Mouse (Mus musculus): ENCODE results near the gene Zfp111.

The Zfp111 gene

DNA sequence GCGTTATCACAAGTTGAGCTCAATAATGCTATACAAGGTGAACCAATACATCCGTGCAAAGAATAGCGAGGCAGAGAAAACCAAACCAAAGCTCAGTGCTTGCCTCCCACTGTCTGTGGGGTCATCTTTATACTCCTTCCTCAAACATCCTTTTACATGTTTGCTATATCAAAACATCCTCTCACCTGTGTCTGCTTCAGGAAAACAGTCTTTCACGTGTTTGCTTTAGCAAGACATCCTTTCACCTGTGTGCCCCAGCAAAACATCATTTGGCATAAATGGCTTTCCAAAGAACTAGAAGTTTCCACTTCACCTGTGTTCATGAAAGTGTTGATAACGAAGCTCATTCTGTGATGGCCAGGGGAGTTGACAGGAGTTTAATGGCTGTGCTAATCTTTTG is at the start of gene Zfp111:
Gene Zfp111, minus strand, starts transcription at position 101 of the 400 bp plus-strand sequence.
- ATAC-seq (ENCODE audit: low TSS enrichment) = no peak

GRCm38 (mm10) chr7:24260000-24260312 is 48.7 kb upstream of the Zfp111 start:
- ATAC-seq (ENCODE audit: low TSS enrichment) = no peak

DNA sequence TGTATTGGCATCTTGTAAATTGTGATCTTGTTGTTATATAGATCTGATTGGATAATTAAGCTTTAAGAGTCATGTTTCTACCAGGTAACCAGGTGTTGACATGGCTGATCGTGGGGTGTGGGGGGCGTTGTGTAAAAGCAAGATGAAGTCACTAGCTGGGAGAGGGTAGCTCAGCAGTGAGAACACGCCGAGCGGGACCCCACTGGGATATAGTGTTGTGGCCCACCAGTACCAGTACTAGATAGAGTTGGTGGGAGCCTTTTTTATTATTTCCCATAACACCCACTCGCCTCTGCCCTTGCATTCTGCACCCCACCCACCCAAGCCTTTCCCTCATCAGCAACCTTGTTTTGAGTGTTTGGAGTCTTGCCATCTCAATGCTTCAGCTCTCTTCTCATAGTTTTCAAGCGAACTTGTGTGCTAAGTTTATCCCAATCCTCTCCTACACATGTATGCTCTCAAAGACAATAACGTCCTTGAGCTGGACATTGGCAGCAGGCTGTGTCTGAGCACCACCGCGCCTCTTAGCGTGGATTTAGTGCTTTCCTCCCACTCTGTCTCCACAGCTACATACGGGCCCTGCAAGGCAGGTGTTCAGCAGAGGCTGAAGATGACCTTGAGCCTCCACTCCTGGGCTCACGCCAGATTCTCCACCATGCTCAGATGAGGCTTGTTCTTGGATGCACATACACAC is 48.2 kb upstream of the Zfp111 start:
- ATAC-seq (ENCODE audit: low TSS enrichment) = no peak

- peak; percentile 99 for ATAC-seq (ENCODE audit: low TSS enrichment)
Observed at GRCm38 (mm10) chr7:24254633-24255474, 43.6 kb upstream of the Zfp111 start, which contains the start of gene Zfp108. Gene Zfp108, plus strand, starts transcription at chr7:24254794.

GRCm38 (mm10) chr7:24253779-24254615 is 42.8 kb upstream of the Zfp111 start:
- ATAC-seq (ENCODE audit: low TSS enrichment) = peak; percentile 62

DNA sequence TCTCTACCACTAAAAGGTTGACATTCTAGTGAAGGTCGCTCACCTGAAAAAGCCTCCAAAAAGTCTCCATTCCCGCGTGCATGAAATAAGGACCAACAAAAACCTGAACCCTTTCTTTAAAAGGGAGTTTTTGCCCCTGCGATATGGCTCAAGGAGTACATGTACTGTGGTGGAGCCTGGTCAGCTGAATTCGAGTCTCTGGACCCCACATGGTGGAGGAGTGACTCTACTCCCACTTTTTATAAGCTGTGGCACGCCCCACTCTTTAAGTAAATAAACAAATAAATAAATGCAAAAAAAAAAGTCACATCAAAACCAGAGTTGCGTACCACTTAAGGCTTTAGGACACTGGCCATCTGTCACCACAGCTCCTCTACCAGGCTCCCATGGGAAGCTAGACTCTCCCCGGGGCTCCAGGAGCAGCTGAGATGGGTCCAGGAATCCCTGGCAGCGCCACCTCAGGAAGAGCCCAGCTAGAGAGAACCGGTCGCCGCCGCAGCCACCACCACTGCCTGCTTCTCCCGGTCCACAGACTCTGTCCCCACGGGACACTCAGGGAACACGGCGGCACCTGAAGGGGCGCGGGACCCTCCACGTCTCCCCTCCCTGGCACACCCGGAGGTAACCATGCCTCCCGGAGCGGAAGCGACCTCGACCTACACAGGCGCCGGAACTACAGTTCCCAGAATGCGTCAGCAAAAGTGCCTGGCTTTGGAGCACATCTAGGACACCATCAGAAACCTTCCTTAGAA is 26.0 kb upstream of the Zfp111 start, which contains the start of gene Zfp109:
Gene Zfp109, minus strand, starts transcription at position 521 of the 752 bp plus-strand sequence.
- ATAC-seq (ENCODE audit: low TSS enrichment) = peak; percentile 99

DNA sequence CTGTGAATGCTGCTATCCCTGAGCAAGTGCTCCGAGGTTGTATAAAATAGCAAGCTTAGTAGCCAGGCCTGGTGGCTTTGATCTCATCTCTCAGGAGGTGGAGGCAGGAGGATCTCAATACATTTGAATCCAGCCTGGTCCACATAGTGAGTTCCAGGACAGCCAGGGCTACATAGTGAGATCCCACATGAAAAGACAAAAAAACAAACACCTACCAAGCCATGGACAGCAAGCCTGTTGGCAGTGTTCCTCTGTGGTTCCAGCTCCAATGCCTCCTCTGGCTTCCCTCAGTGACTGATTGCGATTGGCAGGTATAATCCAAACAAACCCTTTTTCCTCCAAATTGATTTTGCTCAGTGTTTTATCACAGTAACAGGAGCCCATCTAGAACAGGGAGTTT is 947 bp downstream of the Zfp111 start:
- no peak for ATAC-seq (ENCODE audit: low TSS enrichment)

DNA sequence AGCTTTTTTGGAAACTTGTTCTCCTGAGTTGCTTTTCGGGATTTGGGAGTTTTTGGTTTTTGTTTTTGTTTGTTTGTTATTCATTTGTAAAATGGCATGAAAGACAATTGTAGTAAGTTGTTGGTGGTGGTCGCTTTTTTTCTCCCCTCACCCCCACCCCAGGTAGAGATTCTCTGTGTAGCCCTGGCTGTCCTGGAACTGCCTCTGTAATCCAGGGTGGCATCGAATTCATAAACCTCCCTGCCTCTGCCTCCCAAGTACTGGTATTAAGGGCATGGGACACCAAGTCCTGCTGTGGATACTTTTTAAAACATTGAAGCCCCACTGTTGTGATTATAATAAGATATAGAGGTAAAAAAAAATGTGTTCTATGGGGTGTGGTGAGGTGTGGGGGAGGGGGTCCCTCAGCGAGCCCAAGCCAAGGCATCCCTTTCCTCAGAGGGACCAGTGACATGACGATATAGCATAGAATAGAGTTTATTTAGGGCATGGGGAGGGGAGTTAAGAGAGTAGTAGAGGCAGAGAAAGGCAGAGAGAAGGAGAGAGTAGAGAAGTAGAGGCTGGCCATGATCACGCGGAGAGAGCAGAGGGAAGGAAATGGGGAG is 2.9 kb downstream of the Zfp111 start:
- ATAC-seq (ENCODE audit: low TSS enrichment) = no peak

DNA sequence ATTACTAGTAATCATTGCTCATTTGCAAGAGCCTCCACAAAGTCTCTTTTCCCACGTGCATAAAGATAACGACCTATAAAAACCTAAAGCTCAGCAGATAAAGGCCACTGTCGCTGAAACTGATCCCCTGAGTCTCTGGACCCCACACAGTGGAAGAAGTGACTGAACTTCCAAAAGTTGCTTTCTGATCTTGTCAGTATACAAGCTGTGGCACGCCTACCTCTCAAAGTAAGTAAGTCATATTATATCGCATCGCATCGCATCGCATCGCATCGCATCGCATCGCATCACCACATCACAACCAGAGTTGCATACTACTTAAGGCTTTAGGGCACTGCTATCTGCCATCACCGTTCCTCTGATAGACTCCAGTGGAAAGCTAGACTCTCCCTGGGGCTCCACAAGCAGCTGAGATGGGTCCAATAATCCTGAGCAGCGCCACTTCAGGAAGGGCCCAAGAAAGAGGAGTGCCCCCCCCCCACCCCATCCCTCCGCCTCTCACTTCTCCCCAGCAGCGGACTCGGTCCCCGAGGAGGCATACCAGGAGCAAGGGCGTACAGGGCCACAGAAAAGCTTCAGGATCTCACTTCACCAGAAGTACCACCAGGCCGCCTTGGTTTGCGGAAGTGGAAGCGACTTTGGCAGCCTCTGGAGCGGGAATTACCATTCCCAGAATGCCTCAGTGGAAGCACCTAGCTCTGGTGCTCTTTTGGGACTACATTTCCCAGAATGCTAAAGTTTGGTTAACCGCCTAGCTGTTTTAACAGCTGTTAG is 3.6 kb downstream of the Zfp111 start:
- ATAC-seq (ENCODE audit: low TSS enrichment) = peak; percentile 98

DNA sequence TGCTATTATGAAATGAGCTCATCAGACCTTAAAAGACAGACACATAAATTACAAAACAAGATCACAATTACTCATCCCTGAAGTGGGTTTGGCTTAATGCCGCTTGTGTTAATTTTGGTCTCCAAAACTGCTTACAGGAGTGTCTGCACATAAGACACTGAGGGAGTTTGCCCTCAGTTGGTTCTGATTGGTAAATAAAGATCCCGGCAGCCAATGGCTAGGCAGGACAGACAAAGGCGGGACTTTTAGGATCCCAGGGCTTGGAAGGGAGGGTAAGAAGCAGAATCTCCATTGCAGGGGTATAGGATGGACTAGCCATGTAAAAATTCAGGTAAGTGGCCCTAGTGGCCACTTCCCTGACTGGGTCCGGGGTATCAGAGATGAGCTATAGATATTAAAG is 14.3 kb downstream of the Zfp111 start:
- ATAC-seq (ENCODE audit: low TSS enrichment) = no peak

GRCm38 (mm10) chr7:24193157-24193556 is 18.1 kb downstream of the Zfp111 start:
- no peak for ATAC-seq (ENCODE audit: low TSS enrichment)

GRCm38 (mm10) chr7:24191361-24191760 is 19.9 kb downstream of the Zfp111 start:
- ATAC-seq (ENCODE audit: low TSS enrichment) = no peak

GRCm38 (mm10) chr7:24189571-24189944 is 21.7 kb downstream of the Zfp111 start:
- ATAC-seq (ENCODE audit: low TSS enrichment) = no peak

GRCm38 (mm10) chr7:24188901-24189570 is 22.2 kb downstream of the Zfp111 start:
- no peak for ATAC-seq (ENCODE audit: low TSS enrichment)

GRCm38 (mm10) chr7:24187611-24188010 is 23.6 kb downstream of the Zfp111 start:
- ATAC-seq (ENCODE audit: low TSS enrichment) = no peak

GRCm38 (mm10) chr7:24175337-24175711 is 35.9 kb downstream of the Zfp111 start:
- no peak for ATAC-seq (ENCODE audit: low TSS enrichment)

DNA sequence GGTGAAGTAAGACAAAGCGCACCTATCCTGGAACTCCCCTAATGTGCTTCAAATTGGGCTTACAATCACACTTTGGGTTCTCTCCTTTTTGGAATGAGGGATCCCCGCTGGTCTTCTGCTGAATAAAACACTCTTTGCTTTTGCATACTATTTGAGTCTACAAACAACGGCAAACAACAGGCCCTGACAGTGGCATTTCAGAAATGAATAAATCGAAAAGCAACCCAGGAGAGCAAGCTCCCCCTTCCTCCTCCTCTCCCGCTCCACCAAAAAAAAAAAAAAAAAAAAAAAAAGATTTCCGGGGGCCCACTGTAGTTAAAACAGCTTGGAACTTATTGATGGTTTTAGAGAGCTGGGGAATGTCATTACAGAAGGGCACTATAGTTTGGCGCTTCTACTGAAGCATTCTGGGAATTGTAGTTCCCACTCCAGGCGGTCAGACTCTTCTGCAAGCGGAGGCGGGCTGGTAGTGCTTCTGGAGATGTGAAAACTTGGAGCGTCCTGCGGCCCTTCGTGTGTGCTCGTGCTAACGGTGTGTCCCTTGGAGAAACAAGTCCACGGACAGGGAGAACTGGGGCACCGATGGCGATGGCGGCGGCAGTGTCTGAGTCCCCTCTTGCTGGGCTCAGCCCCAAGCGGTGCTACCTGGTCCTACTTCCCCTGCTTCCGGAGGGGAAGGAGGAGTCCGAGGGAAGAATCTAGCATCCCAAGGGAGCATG is 36.5 kb downstream of the Zfp111 start, which contains the start of gene Zfp114:
Gene Zfp114, plus strand, starts transcription at position 443 of the 719 bp plus-strand sequence.
- ATAC-seq (ENCODE audit: low TSS enrichment) = peak; percentile 98

GRCm38 (mm10) chr7:24172191-24172590 is 39.1 kb downstream of the Zfp111 start:
- ATAC-seq (ENCODE audit: low TSS enrichment) = no peak

DNA sequence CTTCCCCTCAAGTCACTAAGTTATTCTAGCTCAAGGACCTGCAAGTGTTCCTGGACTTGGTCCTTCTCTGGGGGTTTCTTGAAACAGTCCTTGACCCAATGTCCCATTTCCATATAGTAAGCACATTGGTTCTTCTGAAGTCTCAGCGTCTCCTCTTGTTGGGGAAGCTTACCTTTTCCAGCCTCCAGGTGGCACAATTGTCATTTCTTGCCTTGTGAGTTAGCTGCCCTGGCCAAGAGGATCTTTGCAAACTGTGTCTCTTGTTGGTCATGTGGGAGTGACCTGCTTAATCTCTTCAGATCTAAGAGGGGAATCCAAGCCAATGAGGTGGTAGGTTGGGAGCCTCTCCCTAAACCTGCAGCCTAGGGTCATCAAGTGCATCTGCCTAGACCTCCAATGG is 58.0 kb downstream of the Zfp111 start:
- no peak for ATAC-seq (ENCODE audit: low TSS enrichment)
